ENCODE assay signal across 7 mouse cellular contexts in the genomic region with DNA sequence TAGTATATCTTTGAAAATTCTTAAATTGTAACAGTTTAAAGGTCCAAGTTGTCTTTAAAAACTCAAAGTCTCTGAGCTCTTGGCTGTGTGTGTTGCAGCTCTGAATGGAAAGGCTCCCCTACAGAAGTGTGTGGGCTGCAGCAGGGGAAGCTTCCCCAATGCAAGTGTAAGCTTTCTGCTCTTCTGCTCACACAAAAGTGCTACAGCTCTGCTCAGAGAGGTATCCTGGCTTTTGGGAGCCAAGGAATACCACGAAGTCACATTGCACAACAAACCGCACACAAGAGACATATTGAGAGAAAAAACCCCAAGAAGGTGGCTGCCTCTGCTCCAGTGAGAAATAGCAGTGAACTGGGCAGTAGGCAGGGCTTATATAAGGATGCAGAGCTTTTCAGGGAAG.
"Had no signal": no experiment of that assay in that cellular context is flagged by ENCODE, and none has a peak within 500 bp of the region (broad histone marks: within the 10 kb centered on the region; RNA-seq: fewer than 3 reads in every experiment).

No protein-coding gene starts in this region.

- DNase-seq: liver, postnatal 0 days; lung, adult 2 months; lung, postnatal 14 days; lung, postnatal 36 days; thymus, adult 2 months; thymus, postnatal 25 days; thymus, postnatal 4 days had no signal
